Mouse (Mus musculus): ENCODE data around the gene Zfp292. TPM values are rescaled to one million over a fixed set of nuclear protein-coding genes. Genes with fewer than 3 reads are reported as not detected.

Zfp292 gene
- total RNA-seq, 1 experiment = 25.3 TPM

GRCm38 (mm10) chr4:34829456-34829855, 53.3 kb downstream of the Zfp292 start:
- Histone ChIP-seq H3K4me1 (ENCODE audit: control insufficient read depth in 2 of 2, insufficient read depth in 2 of 2, low read length in 2 of 2, poor library complexity in 1 of 2) (no peaks in the 10 kb centered on the region), H3K27ac (ENCODE audit: insufficient read depth, low read depth, low read length, poor library complexity, severe bottlenecking) (no peak overlapping the region), H3K9ac (ENCODE audit: insufficient read depth, low read depth, low read length, poor library complexity, severe bottlenecking) (no peak overlapping the region), H3K4me3 (ENCODE audit: insufficient read depth in 1 of 2, low read depth in 1 of 2, low read length in 2 of 2, poor library complexity in 1 of 2, severe bottlenecking in 1 of 2) (no peak overlapping the region), H3K36me3 (ENCODE audit: control insufficient read depth, insufficient read depth, low read length, poor library complexity, severe bottlenecking) (peaks cover 4% of the 10 kb centered on the region; the same call in 1 of the 2 replicates), H3K9me3 (ENCODE audit: control insufficient read depth, insufficient read depth, low read depth, low read length) (no peaks in the 10 kb centered on the region)
- no peak for DNase-seq (ENCODE audit: low read depth, low spot score)
- TF ChIP-seq CHD2 (IDR thresholded peaks at IDR 0.05; ENCODE audit: low read depth, low read length) = no peak
- in situ Hi-C loops (cut with MboI; ENCODE audit: low sequenced_read_pairs in 2 of 2, unreplicated experiment in 2 of 2) = no loop called here

GRCm38 (mm10) chr4:34823901-34824300, 58.9 kb downstream of the Zfp292 start:
- Histone ChIP-seq H3K4me3 (ENCODE audit: insufficient read depth in 1 of 2, low read depth in 1 of 2, low read length in 2 of 2, poor library complexity in 1 of 2, severe bottlenecking in 1 of 2) (no peak overlapping the region), H3K36me3 (ENCODE audit: control insufficient read depth, insufficient read depth, low read length, poor library complexity, severe bottlenecking) (peaks cover 4% of the 10 kb centered on the region; the same call in 1 of the 2 replicates), H3K9ac (ENCODE audit: insufficient read depth, low read depth, low read length, poor library complexity, severe bottlenecking) (no peak overlapping the region), H3K4me1 (ENCODE audit: control insufficient read depth in 2 of 2, insufficient read depth in 2 of 2, low read length in 2 of 2, poor library complexity in 1 of 2) (no peaks in the 10 kb centered on the region), H3K27ac (ENCODE audit: insufficient read depth, low read depth, low read length, poor library complexity, severe bottlenecking) (no peak overlapping the region), H3K9me3 (ENCODE audit: control insufficient read depth, insufficient read depth, low read depth, low read length) (no peaks in the 10 kb centered on the region)
- in situ Hi-C loops (cut with MboI; ENCODE audit: low sequenced_read_pairs in 2 of 2, unreplicated experiment in 2 of 2) = no loop called here
- DNase-seq (ENCODE audit: low read depth, low spot score) = no peak
- no peak for TF ChIP-seq ZNF384 (IDR thresholded peaks at IDR 0.05; ENCODE audit: low read depth, low read length)

DNA sequence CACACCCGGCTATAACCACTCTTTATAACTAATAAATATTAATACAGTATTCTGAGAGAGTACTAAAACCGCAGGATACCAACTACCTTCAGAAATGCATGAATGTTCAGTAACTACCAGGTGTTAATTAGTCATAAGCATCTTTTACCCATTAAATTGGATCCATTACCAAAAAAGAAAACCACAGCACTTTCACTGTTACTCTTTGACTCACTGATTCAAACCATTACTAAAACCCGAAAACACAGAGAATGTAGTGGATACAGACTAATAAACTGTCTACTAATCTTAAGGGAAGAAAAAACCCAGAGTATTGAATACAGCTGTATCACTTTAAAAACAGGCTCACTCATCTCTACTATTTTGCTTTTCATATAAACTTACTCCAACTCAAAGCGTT, 62.9 kb downstream of the Zfp292 start:
- H3K36me3 ChIP-seq (ENCODE audit: control insufficient read depth, insufficient read depth, low read length, poor library complexity, severe bottlenecking) = peaks cover 6% of the 10 kb centered on the region

DNA sequence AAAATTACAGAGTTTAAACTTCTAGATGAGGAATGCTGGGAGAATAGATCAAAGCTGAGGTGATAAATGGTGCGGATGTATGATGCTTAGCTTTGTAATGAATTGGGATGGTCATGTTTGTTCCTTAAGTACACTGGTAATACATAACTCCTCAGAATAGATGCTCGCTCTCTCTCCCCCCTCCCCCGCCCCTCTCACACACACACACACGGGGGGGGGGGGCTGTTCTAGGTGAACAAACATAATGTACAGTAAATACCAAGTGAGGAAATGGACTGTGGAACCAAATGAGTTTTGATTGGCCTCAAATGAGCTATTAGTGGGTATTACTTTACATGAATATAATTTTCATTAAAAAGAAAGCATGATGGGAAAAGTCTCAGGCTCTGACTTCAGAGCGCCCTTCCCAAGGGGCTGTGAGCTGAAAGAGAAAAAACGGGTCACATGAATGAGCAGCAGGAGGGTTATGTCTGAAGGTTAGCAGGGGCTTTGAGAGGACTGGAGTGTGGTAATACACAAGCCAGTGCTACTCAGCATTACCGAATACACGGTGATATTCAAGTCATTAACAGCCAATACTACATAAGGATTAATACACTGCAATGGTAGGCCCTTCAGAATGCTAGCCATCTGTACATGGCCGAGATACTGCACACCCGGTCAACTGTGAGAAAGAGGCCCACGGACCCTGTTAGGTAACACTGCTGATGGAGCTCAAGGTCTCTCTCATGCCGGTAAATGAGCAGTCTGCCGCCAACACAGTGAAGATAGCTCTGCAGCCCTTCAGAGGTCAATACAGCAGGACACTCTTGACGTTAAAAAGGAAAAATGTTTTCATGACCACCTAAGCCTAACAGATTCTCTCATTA, 81.4 kb downstream of the Zfp292 start:
- no peaks in the 10 kb centered on the region for H3K4me1 ChIP-seq (ENCODE audit: control insufficient read depth in 2 of 2, insufficient read depth in 2 of 2, low read length in 2 of 2, poor library complexity in 1 of 2)
- H3K4me3 ChIP-seq (ENCODE audit: insufficient read depth in 1 of 2, low read depth in 1 of 2, low read length in 2 of 2, poor library complexity in 1 of 2, severe bottlenecking in 1 of 2) = no peak overlapping the region
- peaks cover 2% of the 10 kb centered on the region; the same call in 1 of the 2 replicates for H3K36me3 ChIP-seq (ENCODE audit: control insufficient read depth, insufficient read depth, low read length, poor library complexity, severe bottlenecking)
- no peak overlapping the region for H3K27ac ChIP-seq (ENCODE audit: insufficient read depth, low read depth, low read length, poor library complexity, severe bottlenecking)
- TF ChIP-seq MAFK (IDR thresholded peaks at IDR 0.05; ENCODE audit: insufficient read depth, low read depth, low read length) (no peak), ZC3H11A (IDR thresholded peaks at IDR 0.05; ENCODE audit: borderline replicate concordance, low read depth, low read length) (no peak), HCFC1 (IDR thresholded peaks at IDR 0.05; ENCODE audit: borderline replicate concordance, insufficient read depth, low read length) (no peak), ZNF384 (IDR thresholded peaks at IDR 0.05; ENCODE audit: low read depth, low read length) (no peak), CHD2 (IDR thresholded peaks at IDR 0.05; ENCODE audit: low read depth, low read length) (no peak)
- no peaks in the 10 kb centered on the region for H3K9me3 ChIP-seq (ENCODE audit: control insufficient read depth, insufficient read depth, low read depth, low read length)
- H3K9ac ChIP-seq (ENCODE audit: insufficient read depth, low read depth, low read length, poor library complexity, severe bottlenecking) = no peak overlapping the region
- no peak for DNase-seq (ENCODE audit: low read depth, low spot score)
- in situ Hi-C loops (cut with MboI; ENCODE audit: low sequenced_read_pairs in 2 of 2, unreplicated experiment in 2 of 2) = no loop called here

More for the DNA sequence above, 62.9 kb downstream of the Zfp292 start:
- Histone ChIP-seq H3K9ac (ENCODE audit: insufficient read depth, low read depth, low read length, poor library complexity, severe bottlenecking) (no peak overlapping the region), H3K9me3 (ENCODE audit: control insufficient read depth, insufficient read depth, low read depth, low read length) (no peaks in the 10 kb centered on the region), H3K4me3 (ENCODE audit: insufficient read depth in 1 of 2, low read depth in 1 of 2, low read length in 2 of 2, poor library complexity in 1 of 2, severe bottlenecking in 1 of 2) (no peak overlapping the region), H3K4me1 (ENCODE audit: control insufficient read depth in 2 of 2, insufficient read depth in 2 of 2, low read length in 2 of 2, poor library complexity in 1 of 2) (no peaks in the 10 kb centered on the region), H3K27ac (ENCODE audit: insufficient read depth, low read depth, low read length, poor library complexity, severe bottlenecking) (no peak overlapping the region)
- in situ Hi-C loops (cut with MboI; ENCODE audit: low sequenced_read_pairs in 2 of 2, unreplicated experiment in 2 of 2) = no loop called here
- no peak for TF ChIP-seq ZC3H11A (IDR thresholded peaks at IDR 0.05; ENCODE audit: borderline replicate concordance, low read depth, low read length)
- no peak for TF ChIP-seq MAFK (IDR thresholded peaks at IDR 0.05; ENCODE audit: insufficient read depth, low read depth, low read length)
- TF ChIP-seq CHD2 (IDR thresholded peaks at IDR 0.05; ENCODE audit: low read depth, low read length) = no peak
- no peak for DNase-seq (ENCODE audit: low read depth, low spot score)

- TF ChIP-seq ZC3H11A (IDR thresholded peaks at IDR 0.05; ENCODE audit: borderline replicate concordance, low read depth, low read length) = no peak
- no peak for TF ChIP-seq ZNF384 (IDR thresholded peaks at IDR 0.05; ENCODE audit: low read depth, low read length)
- no peak for TF ChIP-seq CHD2 (IDR thresholded peaks at IDR 0.05; ENCODE audit: low read depth, low read length)
- no peak for TF ChIP-seq MAFK (IDR thresholded peaks at IDR 0.05; ENCODE audit: insufficient read depth, low read depth, low read length)
- TF ChIP-seq HCFC1 (IDR thresholded peaks at IDR 0.05; ENCODE audit: borderline replicate concordance, insufficient read depth, low read length) = no peak
- Histone ChIP-seq H3K9me3 (ENCODE audit: control insufficient read depth, insufficient read depth, low read depth, low read length) (no peaks in the 10 kb centered on the region), H3K4me1 (ENCODE audit: control insufficient read depth in 2 of 2, insufficient read depth in 2 of 2, low read length in 2 of 2, poor library complexity in 1 of 2) (no peaks in the 10 kb centered on the region), H3K36me3 (ENCODE audit: control insufficient read depth, insufficient read depth, low read length, poor library complexity, severe bottlenecking) (no peaks in the 10 kb centered on the region; the same call in 1 of the 2 replicates), H3K9ac (ENCODE audit: insufficient read depth, low read depth, low read length, poor library complexity, severe bottlenecking) (no peak overlapping the region), H3K4me3 (ENCODE audit: insufficient read depth in 1 of 2, low read depth in 1 of 2, low read length in 2 of 2, poor library complexity in 1 of 2, severe bottlenecking in 1 of 2) (no peak overlapping the region), H3K27ac (ENCODE audit: insufficient read depth, low read depth, low read length, poor library complexity, severe bottlenecking) (no peak overlapping the region)
- in situ Hi-C loops (cut with MboI; ENCODE audit: low sequenced_read_pairs in 2 of 2, unreplicated experiment in 2 of 2) = no loop called here
- no peak for DNase-seq (ENCODE audit: low read depth, low spot score)
Observed at GRCm38 (mm10) chr4:34798005-34798404, 84.8 kb downstream of the Zfp292 start.
